Mouse (Mus musculus): ENCODE measurements at regions not wholly inside any gene's neighbourhood (a gene's known extent, or its start where the extent isn't known, plus 50 kb on each side); places are given as distances from the start of the nearest gene placed in this dataset.

DNA sequence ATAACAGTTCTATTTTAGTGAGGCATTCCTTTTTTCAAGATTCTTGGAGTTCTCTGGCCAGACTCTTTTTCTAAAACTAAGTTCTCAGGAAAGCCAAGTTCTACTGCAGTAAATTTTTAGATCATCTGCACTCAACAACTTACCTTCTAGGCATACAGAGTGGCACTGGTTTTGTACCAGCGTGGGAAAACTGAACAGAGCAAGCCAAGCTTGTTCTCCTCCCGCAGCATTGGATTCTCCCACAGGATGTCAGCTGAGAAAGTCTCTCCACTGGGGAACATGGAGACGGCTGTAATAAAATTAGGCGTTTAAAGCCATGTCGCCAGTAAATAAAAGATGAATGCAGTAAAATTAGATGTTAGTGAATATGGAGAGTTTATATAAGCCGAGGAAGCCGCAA, 124.8 kb upstream of the Gm4301 start:
- no peak for TF ChIP-seq CTCF (IDR thresholded peaks at IDR 0.05; ENCODE audit: low read depth, low read length)
- no peak for TF ChIP-seq POLR2A (IDR thresholded peaks at IDR 0.05; ENCODE audit: extremely low read depth, insufficient read depth, low read length)
